Mouse (Mus musculus): Measurements from ENCODE around the gene Ccdc117.
"Not testable (repeated sequence)": the region's sequence is repeated elsewhere in the genome, so short reads cannot be mapped to it uniquely, and the experiment has no call there.

The Ccdc117 gene

GRCm38 (mm10) chr11:5540331-5540730, 1.7 kb downstream of the Ccdc117 start:
- in situ Hi-C loops (cut with MboI; ENCODE audit: unreplicated experiment in 2 of 2), result loop anchor here in 1 of 2 experiments (10.0 kb wide), 1 partner anchor 84 kb away; no protein-coding TSS in a partner anchor

GRCm38 (mm10) chr11:5537454-5537853, 4.5 kb downstream of the Ccdc117 start:
- in situ Hi-C loops (cut with MboI; ENCODE audit: unreplicated experiment in 2 of 2), result not testable (repeated sequence)

GRCm38 (mm10) chr11:5533108-5533507, 8.9 kb downstream of the Ccdc117 start:
- in situ Hi-C loops (cut with MboI; ENCODE audit: unreplicated experiment in 2 of 2), result no loop called here

GRCm38 (mm10) chr11:5530717-5531116, 11.3 kb downstream of the Ccdc117 start:
- in situ Hi-C loops (cut with MboI; ENCODE audit: unreplicated experiment in 2 of 2), result no loop called here

GRCm38 (mm10) chr11:5530172-5530571, 11.8 kb downstream of the Ccdc117 start:
- in situ Hi-C loops (cut with MboI; ENCODE audit: unreplicated experiment in 2 of 2), result no loop called here

GRCm38 (mm10) chr11:5528841-5529240, 13.1 kb downstream of the Ccdc117 start:
- in situ Hi-C loops (cut with MboI; ENCODE audit: unreplicated experiment in 2 of 2), result no loop called here

- in situ Hi-C loops (cut with MboI; ENCODE audit: unreplicated experiment in 2 of 2), result no loop called here
Measured at GRCm38 (mm10) chr11:5527865-5528523, 14.0 kb downstream of the Ccdc117 start.

- in situ Hi-C loops (cut with MboI; ENCODE audit: unreplicated experiment in 2 of 2), result no loop called here
Measured at GRCm38 (mm10) chr11:5526573-5527439, 15.2 kb downstream of the Ccdc117 start.

GRCm38 (mm10) chr11:5525418-5525817, 16.6 kb downstream of the Ccdc117 start:
- in situ Hi-C loops (cut with MboI; ENCODE audit: unreplicated experiment in 2 of 2), result no loop called here

- in situ Hi-C loops (cut with MboI; ENCODE audit: unreplicated experiment in 2 of 2), result loop anchor here (5.0 kb wide), 1 partner anchor 36 kb away; no protein-coding TSS in a partner anchor
Measured at GRCm38 (mm10) chr11:5522798-5523415, 19.1 kb downstream of the Ccdc117 start.

GRCm38 (mm10) chr11:5521516-5522291, 20.3 kb downstream of the Ccdc117 start:
- in situ Hi-C loops (cut with MboI; ENCODE audit: unreplicated experiment in 2 of 2), result loop anchor here (5.0 kb wide), 1 partner anchor 34 kb away; no protein-coding TSS in a partner anchor

GRCm38 (mm10) chr11:5521266-5521515, 20.8 kb downstream of the Ccdc117 start:
- in situ Hi-C loops (cut with MboI; ENCODE audit: unreplicated experiment in 2 of 2), result loop anchor here (5.0 kb wide), 1 partner anchor 34 kb away; no protein-coding TSS in a partner anchor

- in situ Hi-C loops (cut with MboI; ENCODE audit: unreplicated experiment in 2 of 2), result loop anchor here (5.0 kb wide), 1 partner anchor 33 kb away; no protein-coding TSS in a partner anchor
Measured at GRCm38 (mm10) chr11:5520412-5521265, 21.3 kb downstream of the Ccdc117 start, which contains the start of gene Xbp1. Gene Xbp1, plus strand, starts transcription at chr11:5520659.

GRCm38 (mm10) chr11:5519681-5520080, 22.3 kb downstream of the Ccdc117 start:
- in situ Hi-C loops (cut with MboI; ENCODE audit: unreplicated experiment in 2 of 2), result loop anchor here (5.0 to 10.0 kb wide), 2 partner anchors 32 to 665 kb away; no protein-coding TSS in a partner anchor

- in situ Hi-C loops (cut with MboI; ENCODE audit: unreplicated experiment in 2 of 2), result loop anchor here in 1 of 2 experiments (10.0 kb wide), 1 partner anchor 667 kb away; no protein-coding TSS in a partner anchor
Measured at GRCm38 (mm10) chr11:5517346-5517745, 24.6 kb downstream of the Ccdc117 start.

GRCm38 (mm10) chr11:5516617-5517016, 25.4 kb downstream of the Ccdc117 start:
- in situ Hi-C loops (cut with MboI; ENCODE audit: unreplicated experiment in 2 of 2), result loop anchor here in 1 of 2 experiments (10.0 kb wide), 1 partner anchor 668 kb away; no protein-coding TSS in a partner anchor

GRCm38 (mm10) chr11:5516151-5516550, 25.8 kb downstream of the Ccdc117 start:
- in situ Hi-C loops (cut with MboI; ENCODE audit: unreplicated experiment in 2 of 2), result loop anchor here in 1 of 2 experiments (10.0 kb wide), 1 partner anchor 669 kb away; no protein-coding TSS in a partner anchor

GRCm38 (mm10) chr11:5515655-5516054, 26.3 kb downstream of the Ccdc117 start:
- in situ Hi-C loops (cut with MboI; ENCODE audit: unreplicated experiment in 2 of 2), result loop anchor here in 1 of 2 experiments (10.0 kb wide), 1 partner anchor 669 kb away; no protein-coding TSS in a partner anchor

GRCm38 (mm10) chr11:5515196-5515595, 26.8 kb downstream of the Ccdc117 start:
- in situ Hi-C loops (cut with MboI; ENCODE audit: unreplicated experiment in 2 of 2), result loop anchor here in 1 of 2 experiments (10.0 kb wide), 1 partner anchor 670 kb away; no protein-coding TSS in a partner anchor
